Mouse (Mus musculus): ENCODE measurements around the gene Nktr. TPM values are rescaled to one million over a fixed set of nuclear protein-coding genes. Genes with fewer than 3 reads are reported as not detected.
A peak's percentile ranks its signal among the peaks of the same experiment; 100 is the strongest.

Gene Nktr
- polyA plus RNA-seq, 1 experiment from 2014 or later: 84.1 TPM

DNA sequence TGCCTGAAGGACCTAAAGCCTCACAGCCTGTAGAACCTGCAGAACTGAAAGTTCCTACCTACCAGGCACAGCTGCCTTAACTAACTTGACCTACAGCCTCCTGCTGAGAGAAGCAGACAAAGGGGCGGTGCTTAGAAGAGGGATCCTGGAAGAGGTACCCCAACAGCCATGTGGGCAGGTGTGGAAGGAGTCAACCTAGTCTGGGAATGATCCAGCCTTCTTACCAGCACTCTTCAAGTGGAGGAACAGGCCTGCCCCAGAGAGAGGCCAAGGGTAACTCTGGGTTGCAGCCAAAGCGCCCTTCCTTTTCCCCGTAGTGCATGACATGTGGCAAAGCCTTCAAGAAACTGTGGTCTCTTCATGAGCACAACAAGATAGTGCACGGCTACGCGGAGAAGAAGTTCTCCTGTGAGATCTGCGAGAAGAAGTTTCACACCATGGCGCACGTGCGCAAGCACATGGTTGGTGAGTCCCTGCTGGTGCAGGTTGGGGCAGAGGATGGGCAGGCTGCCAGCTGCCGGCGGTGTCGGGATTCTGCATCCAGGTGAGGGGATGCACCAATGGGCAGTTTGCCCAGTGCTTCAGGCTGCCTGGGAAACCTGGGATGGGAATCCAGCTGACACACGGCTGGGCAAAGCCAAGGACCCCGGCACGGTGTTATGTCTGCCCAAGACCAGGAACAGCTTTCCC is 46.3 kb downstream of the Nktr start:
- Histone ChIP-seq H3K27me3 (no peaks in the 10 kb centered on the region), H3K4me1 (peaks cover 17% of the 10 kb centered on the region), H3K9me3 (no peaks in the 10 kb centered on the region), H3K9ac (no peak overlapping the region), H3K4me3 (no peak overlapping the region), H3K4me2 (replicated peaks) (no peak overlapping the region), H3K27ac (no peak overlapping the region), H3K36me3 (peaks cover 75% of the 10 kb centered on the region)
- WGBS: 89% methylated on average over 16 of the region's 16 CpGs
- ATAC-seq (ENCODE audit: low FRiP score, low read depth): no peak

DNA sequence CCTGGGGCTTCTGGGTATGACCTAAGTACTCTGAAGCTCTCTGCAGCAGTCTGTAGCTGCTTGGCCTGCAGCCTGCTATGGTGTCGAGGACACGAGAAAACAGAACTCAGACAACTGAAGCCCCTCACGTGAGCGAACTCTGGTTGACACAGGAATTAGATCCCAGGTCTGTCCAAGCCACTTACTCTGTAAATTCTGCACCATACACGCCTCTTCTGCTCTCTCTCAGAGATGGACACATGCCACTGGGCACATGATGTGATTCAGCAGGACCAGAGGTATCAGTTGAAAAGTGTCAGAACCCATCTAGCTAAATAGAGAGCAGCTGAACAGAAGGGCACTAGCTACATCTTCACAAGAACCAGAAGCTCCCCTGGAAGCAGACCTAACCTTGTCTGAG is 53.4 kb downstream of the Nktr start:
- 69% methylated on average over 5 of the region's 5 CpGs for WGBS
- Histone ChIP-seq H3K9me3 (no peaks in the 10 kb centered on the region), H3K36me3 (peaks cover 18% of the 10 kb centered on the region), H3K9ac (no peak overlapping the region), H3K4me2 (replicated peaks) (no peak overlapping the region), H3K4me3 (no peak overlapping the region), H3K4me1 (0 out of 2 replicates have a peak, but pooled peaks cover 5% of the 10 kb centered on the region), H3K27me3 (peaks cover 22% of the 10 kb centered on the region), H3K27ac (no peak overlapping the region)
- ATAC-seq (ENCODE audit: low FRiP score, low read depth): no peak

DNA sequence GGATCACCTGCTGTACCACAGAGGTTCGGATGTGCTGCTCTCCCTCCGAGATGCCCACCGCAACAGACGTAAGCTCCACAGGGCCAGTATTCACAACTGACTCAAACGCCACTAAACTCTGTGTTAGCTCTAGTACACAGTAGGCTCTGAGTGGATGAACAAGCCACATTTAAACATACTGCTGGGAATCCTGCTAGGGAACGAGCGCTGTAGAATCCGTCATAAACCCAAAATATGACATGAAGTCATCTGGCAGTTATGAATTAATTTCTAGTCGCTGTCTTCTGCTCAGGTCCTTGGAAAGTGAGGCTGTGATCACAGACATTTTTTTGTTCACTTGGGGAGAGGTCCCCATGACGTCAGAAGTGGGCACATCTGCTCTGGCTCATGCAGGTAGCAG is 57.0 kb downstream of the Nktr start:
- no peak for ATAC-seq (ENCODE audit: low FRiP score, low read depth)
- Histone ChIP-seq H3K9ac (no peak overlapping the region), H3K27me3 (peaks cover 56% of the 10 kb centered on the region), H3K4me2 (replicated peaks) (no peak overlapping the region), H3K4me1 (peaks cover 17% of the 10 kb centered on the region), H3K9me3 (no peaks in the 10 kb centered on the region), H3K4me3 (no peak overlapping the region), H3K36me3 (no peaks in the 10 kb centered on the region), H3K27ac (no peak overlapping the region)
- WGBS: 79% methylated on average over 10 of the region's 10 CpGs

DNA sequence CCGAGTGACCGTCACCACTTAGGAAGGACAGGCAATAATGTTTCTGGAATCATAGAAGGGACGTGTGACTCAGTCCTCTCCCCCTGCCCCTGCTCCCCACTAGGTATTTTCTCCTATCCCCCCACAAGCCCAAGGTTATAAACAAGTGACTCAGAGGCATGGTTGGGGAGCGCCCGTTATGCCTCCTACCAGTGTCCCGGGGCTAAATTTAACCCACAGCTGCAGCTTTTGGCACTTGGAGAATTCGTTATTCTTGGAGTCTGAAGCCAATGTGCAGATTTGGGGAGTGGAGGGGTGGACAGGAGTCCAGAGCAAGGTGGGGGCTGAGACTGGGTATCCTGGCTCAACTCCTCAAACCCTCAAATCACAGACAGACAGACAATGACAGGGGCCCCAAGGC is 57.5 kb downstream of the Nktr start:
- ATAC-seq (ENCODE audit: low FRiP score, low read depth): no peak
- Histone ChIP-seq H3K4me1 (peaks cover 17% of the 10 kb centered on the region), H3K9me3 (no peaks in the 10 kb centered on the region), H3K36me3 (no peaks in the 10 kb centered on the region), H3K4me2 (replicated peaks) (no peak overlapping the region), H3K4me3 (no peak overlapping the region), H3K27ac (no peak overlapping the region), H3K9ac (no peak overlapping the region), H3K27me3 (peaks cover 58% of the 10 kb centered on the region)
- 70% methylated on average over 7 of the region's 7 CpGs for WGBS

DNA sequence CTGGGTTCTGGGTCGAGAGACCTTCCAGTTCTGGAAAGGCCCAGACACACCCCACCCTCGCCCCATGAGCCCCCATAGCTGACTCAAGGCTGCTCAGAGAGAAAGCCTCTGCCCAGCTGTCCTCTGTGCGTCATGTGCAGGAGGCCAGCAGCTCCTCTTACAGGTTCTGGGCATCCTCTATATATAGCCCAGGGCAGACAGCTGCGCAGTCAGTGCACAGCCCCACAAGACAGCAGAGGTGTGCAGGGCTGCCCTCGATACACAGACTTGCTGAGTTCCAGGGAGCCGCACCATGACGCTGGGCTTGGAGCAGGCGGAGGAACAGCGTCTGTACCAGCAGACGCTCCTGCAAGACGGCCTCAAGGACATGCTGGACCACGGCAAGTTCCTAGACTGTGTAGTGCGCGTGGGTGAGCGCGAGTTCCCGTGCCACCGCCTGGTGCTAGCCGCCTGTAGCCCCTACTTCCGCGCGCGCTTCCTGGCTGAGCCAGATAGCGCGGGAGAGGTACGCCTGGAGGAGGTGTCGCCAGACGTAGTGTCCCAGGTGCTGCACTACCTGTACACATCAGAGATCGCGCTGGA is 58.6 kb downstream of the Nktr start, which contains the start of gene Klhl40:
Gene Klhl40 (plus strand): TSS at position 124 of the 582 bp plus-strand sequence.
- ATAC-seq (ENCODE audit: low FRiP score, low read depth): peak; percentile 67
- 19% methylated on average over 30 of the region's 30 CpGs for WGBS
- peak within 1 kb of the TSS; percentile 51 for H3K9ac ChIP-seq

DNA sequence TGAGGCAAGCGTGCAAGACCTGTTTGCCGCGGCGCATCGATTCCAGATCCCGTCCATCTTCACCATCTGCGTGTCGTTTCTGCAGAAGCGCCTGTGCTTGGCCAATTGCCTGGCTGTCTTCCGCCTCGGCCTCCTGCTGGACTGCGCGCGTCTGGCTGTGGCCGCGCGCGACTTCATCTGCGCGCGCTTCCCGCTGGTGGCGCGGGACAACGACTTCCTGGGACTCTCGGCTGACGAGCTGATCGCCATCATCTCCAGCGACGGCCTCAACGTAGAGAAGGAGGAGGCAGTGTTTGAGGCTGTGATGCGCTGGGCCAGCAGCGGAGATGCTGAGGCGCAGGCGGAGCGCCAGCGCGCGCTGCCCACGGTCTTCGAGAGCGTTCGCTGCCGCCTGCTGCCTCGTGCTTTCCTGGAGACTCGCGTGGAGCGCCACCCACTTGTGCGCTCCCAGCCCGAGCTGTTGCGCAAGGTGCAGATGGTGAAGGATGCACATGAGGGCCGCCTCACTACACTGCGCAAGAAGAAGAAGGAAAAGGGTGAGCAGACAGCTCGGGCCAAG is 59.2 kb downstream of the Nktr start:
- Histone ChIP-seq H3K36me3 (no peaks in the 10 kb centered on the region), H3K27ac (no peak overlapping the region), H3K4me1 (peaks cover 17% of the 10 kb centered on the region), H3K9ac (peak overlapping the region; percentile 51), H3K4me2 (replicated peaks) (peak overlapping the region; percentile 66), H3K9me3 (no peaks in the 10 kb centered on the region), H3K4me3 (peak overlapping the region; percentile 42), H3K27me3 (peaks cover 58% of the 10 kb centered on the region)
- WGBS: 12% methylated on average over 54 of the region's 54 CpGs
- ATAC-seq (ENCODE audit: low FRiP score, low read depth): no peak; the same call in 1 of the 2 replicates

More for the DNA sequence above, 58.6 kb downstream of the Nktr start, which contains the start of gene Klhl40:
- Histone ChIP-seq H3K9me3 (no peaks in the 10 kb centered on the region), H3K4me3 (peak within 1 kb of the TSS; percentile 42), H3K36me3 (no peaks in the 10 kb centered on the region), H3K27me3 (peaks cover 58% of the 10 kb centered on the region), H3K27ac (no peak within 1 kb of the TSS), H3K4me2 (replicated peaks) (peak within 1 kb of the TSS; percentile 66), H3K4me1 (peaks cover 17% of the 10 kb centered on the region)

DNA sequence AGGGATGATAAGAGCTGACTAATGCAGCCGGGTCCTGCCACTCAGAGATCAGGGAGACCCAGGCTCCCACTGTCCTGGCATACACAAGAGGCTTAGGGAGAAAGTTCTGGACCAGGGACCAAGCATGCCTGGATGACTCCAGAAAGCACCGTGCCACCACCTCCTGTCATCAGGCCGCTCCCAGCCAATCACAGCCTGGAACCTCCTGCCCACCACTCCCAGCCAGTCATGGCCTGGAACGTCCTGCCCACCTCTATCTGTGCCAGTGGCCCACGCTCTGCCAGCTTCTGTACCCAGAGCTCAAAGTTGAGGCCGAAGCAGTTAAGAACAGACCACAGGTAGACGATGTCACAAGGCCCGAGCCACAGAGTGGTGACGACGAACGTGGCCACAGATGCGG is 65.8 kb downstream of the Nktr start:
- Histone ChIP-seq H3K4me3 (no peak overlapping the region), H3K27me3 (peaks cover 15% of the 10 kb centered on the region), H3K4me1 (no peaks in the 10 kb centered on the region), H3K4me2 (replicated peaks) (no peak overlapping the region), H3K36me3 (no peaks in the 10 kb centered on the region), H3K9ac (no peak overlapping the region), H3K9me3 (no peaks in the 10 kb centered on the region), H3K27ac (no peak overlapping the region)
- 88% methylated on average over 12 of the region's 12 CpGs for WGBS
- ATAC-seq (ENCODE audit: low FRiP score, low read depth): no peak

DNA sequence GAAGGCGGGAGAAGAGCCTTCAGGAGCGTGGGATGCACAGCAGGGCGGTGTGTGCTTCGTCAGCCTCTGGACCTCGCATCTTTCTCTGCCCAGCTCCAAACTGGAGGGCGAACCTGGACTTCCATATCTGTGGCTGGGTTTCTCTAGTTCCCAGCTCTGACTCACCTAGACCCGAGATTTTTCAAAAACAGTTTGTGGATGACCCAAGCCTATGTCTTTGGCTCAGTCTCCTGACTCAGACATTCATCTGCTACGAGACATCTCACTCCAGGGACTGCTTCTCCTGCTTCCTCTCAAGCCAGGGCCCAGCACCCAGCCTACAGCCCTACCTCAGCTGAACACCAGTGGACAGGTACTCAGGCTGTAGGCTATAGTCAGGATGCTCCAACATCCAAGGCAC is 66.3 kb downstream of the Nktr start:
- Histone ChIP-seq H3K36me3 (no peaks in the 10 kb centered on the region), H3K9ac (no peak overlapping the region), H3K4me3 (no peak overlapping the region), H3K9me3 (no peaks in the 10 kb centered on the region), H3K4me1 (no peaks in the 10 kb centered on the region), H3K4me2 (replicated peaks) (no peak overlapping the region), H3K27ac (no peak overlapping the region), H3K27me3 (peaks cover 10% of the 10 kb centered on the region; the same call in 1 of the 2 replicates)
- no peak for ATAC-seq (ENCODE audit: low FRiP score, low read depth)
- 85% methylated on average over 8 of the region's 8 CpGs for WGBS

DNA sequence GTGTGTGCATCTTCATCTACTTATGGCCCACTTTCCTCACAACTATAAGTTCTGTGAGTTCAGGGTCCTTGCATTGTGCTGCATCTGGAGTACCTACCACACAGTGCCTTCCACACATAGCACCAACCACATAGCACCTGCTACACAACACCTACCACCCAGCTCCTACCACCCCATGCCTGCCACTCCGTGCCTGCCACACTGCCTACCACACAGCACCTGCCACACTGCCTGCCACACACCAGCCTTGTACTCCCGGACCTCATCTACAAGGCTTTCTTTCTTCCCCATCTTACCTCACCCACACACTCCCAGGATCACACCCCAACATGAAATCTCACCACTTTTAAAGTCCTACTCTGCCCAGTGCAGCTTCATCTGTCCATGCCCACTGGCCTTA is 67.4 kb downstream of the Nktr start:
- no peak overlapping the region for H3K4me3 ChIP-seq
- no peak overlapping the region for H3K4me2 ChIP-seq (replicated peaks)
- 81% methylated on average over 2 of the region's 2 CpGs for WGBS
- H3K9ac ChIP-seq: no peak overlapping the region
- no peaks in the 10 kb centered on the region for H3K9me3 ChIP-seq
- no peaks in the 10 kb centered on the region for H3K36me3 ChIP-seq
- H3K27ac ChIP-seq: no peak overlapping the region
- ATAC-seq (ENCODE audit: low FRiP score, low read depth): no peak
- H3K4me1 ChIP-seq: no peaks in the 10 kb centered on the region
- H3K27me3 ChIP-seq: 0 out of 2 replicates have a peak, but pooled peaks cover 2% of the 10 kb centered on the region

DNA sequence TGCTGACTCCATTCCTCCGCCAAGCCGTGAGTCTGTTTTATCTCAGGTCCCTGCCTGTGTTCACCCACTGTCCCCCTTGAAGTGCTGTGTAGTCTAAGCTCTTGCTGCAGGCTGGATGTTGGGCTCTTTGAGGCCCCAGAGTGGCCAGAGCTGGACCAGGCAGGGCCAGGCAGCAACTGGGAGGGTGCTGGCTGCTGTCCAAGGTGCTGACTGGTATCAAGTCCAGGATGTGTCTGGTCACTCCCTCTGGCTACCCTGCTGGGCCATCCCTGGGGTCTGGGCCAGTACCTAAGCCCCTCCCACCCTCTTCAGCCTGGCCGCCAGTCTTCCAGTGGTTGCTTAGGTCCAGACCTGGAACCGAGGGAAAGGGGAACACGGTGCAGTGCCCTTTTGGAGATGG is 72.2 kb downstream of the Nktr start:
- Histone ChIP-seq H3K9me3 (no peaks in the 10 kb centered on the region), H3K4me2 (replicated peaks) (no peak overlapping the region), H3K36me3 (no peaks in the 10 kb centered on the region), H3K4me1 (peaks cover 14% of the 10 kb centered on the region; the same call in 1 of the 2 replicates), H3K9ac (no peak overlapping the region), H3K27ac (no peak overlapping the region), H3K27me3 (0 out of 2 replicates have a peak, but pooled peaks cover 3% of the 10 kb centered on the region), H3K4me3 (no peak overlapping the region)
- ATAC-seq (ENCODE audit: low FRiP score, low read depth): peak; percentile 52
- WGBS: 16% methylated on average over 5 of the region's 5 CpGs

DNA sequence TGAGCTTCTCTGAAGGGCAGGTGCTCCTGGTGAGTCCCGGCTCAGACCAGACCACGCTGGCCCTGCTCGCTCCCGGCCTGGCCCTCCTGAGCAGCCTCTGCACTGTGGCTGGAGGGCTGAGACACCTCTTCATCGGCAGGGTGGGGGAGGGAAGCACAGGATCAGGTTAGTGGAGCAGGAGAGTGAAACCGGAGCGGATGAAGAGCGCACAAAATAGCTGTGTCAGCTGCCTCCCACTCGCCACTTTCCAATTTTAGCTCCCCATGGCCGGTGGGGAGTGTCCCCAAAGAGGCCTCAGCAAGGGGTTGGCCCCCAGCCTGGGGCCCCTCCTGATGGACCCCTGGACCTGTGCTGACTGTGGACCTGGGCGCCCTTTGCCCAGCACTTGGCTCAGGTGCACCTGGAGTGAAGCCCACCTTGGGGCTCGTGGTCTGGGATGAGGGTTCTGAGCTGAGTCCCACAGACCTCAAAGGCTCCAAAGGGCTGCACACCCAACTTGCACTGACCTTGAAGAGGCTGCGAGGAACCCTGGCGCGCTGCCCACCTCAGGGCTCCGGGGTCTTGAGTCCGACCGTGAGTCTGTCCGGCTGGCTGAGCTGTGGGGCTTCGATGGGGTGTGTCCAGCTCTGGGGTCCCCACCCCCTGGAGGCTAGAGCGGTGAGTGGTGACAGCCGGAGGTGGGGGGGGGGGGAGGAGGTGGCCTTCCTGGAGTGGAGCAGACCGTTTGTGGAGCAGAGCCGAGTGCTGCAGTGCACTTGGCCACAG is 73.0 kb downstream of the Nktr start, which contains the start of gene Hhatl:
Gene Hhatl (minus strand): TSS at position 751 of the 765 bp plus-strand sequence.
- no peak within 1 kb of the TSS for H3K27ac ChIP-seq
- no peaks in the 10 kb centered on the region for H3K36me3 ChIP-seq
- no peak within 1 kb of the TSS for H3K4me2 ChIP-seq (replicated peaks)
- peaks cover 3% of the 10 kb centered on the region; the same call in 1 of the 2 replicates for H3K27me3 ChIP-seq
- no peak within 1 kb of the TSS for H3K9ac ChIP-seq
- H3K4me3 ChIP-seq: no peak within 1 kb of the TSS
- peak; percentile 45 for ATAC-seq (ENCODE audit: low FRiP score, low read depth)
- peaks cover 14% of the 10 kb centered on the region; the same call in 1 of the 2 replicates for H3K4me1 ChIP-seq
- no peaks in the 10 kb centered on the region for H3K9me3 ChIP-seq
- 58% methylated on average over 23 of the region's 24 CpGs for WGBS

Data from limb, embryonic 13.5 days (tissue).